Mouse (Mus musculus): ENCODE results near the gene H1f0.
A peak's percentile ranks its signal among the peaks of the same experiment; 100 is the strongest.

Gene H1f0

GRCm38 (mm10) chr15:79028237-79028738 lies at the start of gene H1f0:
TSS of gene H1f0 (plus strand) at chr15:79028450.
- DNase-seq = peak; percentile 97

GRCm38 (mm10) chr15:78978875-78979274 lies 49.4 kb upstream of the H1f0 start:
- DNase-seq = peak; percentile 92

- DNase-seq = no peak
These were observed 48.2 kb upstream of the H1f0 start for GRCm38 (mm10) chr15:78980084-78980483.

- peak; percentile 93 for DNase-seq
These were observed 45.4 kb upstream of the H1f0 start for GRCm38 (mm10) chr15:78982658-78983435.

GRCm38 (mm10) chr15:78983436-78984285 lies 44.6 kb upstream of the H1f0 start:
- peak; percentile 75 for DNase-seq

- no peak for DNase-seq
These were observed 43.9 kb upstream of the H1f0 start for GRCm38 (mm10) chr15:78984286-78984778.

- no peak for DNase-seq
These were observed 41.6 kb upstream of the H1f0 start for GRCm38 (mm10) chr15:78986536-78987220.

GRCm38 (mm10) chr15:78988499-78988971 lies 39.7 kb upstream of the H1f0 start:
- peak; percentile 58 for DNase-seq

- DNase-seq = no peak
These were observed 38.8 kb upstream of the H1f0 start for GRCm38 (mm10) chr15:78989152-78990092.

- no peak for DNase-seq
These were observed 38.2 kb upstream of the H1f0 start for GRCm38 (mm10) chr15:78990093-78990463.

- DNase-seq = no peak
These were observed 37.2 kb upstream of the H1f0 start for GRCm38 (mm10) chr15:78990970-78991525.

GRCm38 (mm10) chr15:78992235-78992634 lies 36.0 kb upstream of the H1f0 start:
- no peak for DNase-seq

GRCm38 (mm10) chr15:78992925-78993324 lies 35.3 kb upstream of the H1f0 start:
- DNase-seq = no peak

- DNase-seq = no peak
These were observed 32.3 kb upstream of the H1f0 start for GRCm38 (mm10) chr15:78995916-78996315.

- DNase-seq = no peak
These were observed 31.6 kb upstream of the H1f0 start for GRCm38 (mm10) chr15:78996663-78997062.

- DNase-seq = no peak
These were observed 29.9 kb upstream of the H1f0 start for GRCm38 (mm10) chr15:78998348-78998747.

GRCm38 (mm10) chr15:78999586-78999985 lies 28.7 kb upstream of the H1f0 start:
- DNase-seq = no peak

- no peak for DNase-seq
These were observed 27.9 kb upstream of the H1f0 start for GRCm38 (mm10) chr15:79000357-79000791.

GRCm38 (mm10) chr15:79001559-79001958 lies 26.7 kb upstream of the H1f0 start:
- no peak for DNase-seq

GRCm38 (mm10) chr15:79002036-79002435 lies 26.2 kb upstream of the H1f0 start:
- DNase-seq = peak; percentile 53

- DNase-seq = no peak
These were observed 25.2 kb upstream of the H1f0 start for GRCm38 (mm10) chr15:79003079-79003478.
